Mouse (Mus musculus): ENCODE measurements around the gene Myoz1. TPM values are rescaled to one million over a fixed set of nuclear protein-coding genes. Genes with fewer than 3 reads are reported as not detected.
A peak's percentile ranks its signal among the peaks of the same experiment; 100 is the strongest.

The Myoz1 gene
- polyA plus RNA-seq, 1 experiment, result 27.3 TPM

DNA sequence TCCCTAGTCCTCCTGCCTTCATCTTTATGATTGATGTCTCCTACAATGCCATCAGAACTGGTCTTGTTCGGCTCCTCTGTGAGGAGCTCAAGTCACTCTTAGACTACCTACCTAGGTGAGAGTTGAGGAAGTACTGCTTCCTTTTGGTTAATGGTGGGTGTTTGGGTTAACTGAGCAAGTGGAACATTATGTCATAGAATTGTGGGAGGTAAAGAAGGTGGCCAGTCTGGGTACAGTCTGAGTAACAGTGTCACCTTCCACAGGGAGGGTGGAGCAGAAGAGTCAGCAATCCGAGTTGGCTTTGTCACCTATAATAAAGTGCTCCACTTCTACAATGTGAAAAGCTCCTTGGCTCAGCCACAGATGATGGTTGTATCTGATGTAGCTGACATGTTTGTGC lies 32.7 kb upstream of the Myoz1 start:
- H3K4me1 ChIP-seq (ENCODE audit: control insufficient read depth, insufficient read depth, insufficient read length, low read length), result no peaks in the 10 kb centered on the region
- H3K4me3 ChIP-seq (ENCODE audit: insufficient read depth, low read depth, low read length), result no peak overlapping the region

DNA sequence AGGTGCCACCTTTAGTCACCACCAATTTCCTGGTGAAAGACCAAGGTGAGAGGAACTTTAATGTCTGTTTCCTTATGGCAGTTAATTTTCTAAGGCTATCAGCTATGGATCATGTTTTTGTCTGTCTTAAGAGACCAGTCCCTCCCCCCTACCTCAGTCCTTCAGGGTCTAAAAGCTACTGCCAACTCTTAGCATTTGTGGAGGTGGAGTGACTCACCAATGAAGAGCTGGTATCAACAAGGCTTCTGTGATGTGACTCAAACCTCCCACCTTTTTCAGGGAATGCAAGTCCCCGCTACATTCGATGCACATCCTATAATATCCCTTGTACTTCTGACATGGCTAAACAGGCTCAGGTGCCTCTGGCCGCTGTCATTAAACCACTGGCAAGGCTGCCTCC lies 30.2 kb upstream of the Myoz1 start:
- Histone ChIP-seq H3K27ac (replicated peaks; ENCODE audit: low read depth, low read length) (no peak overlapping the region), H3K4me3 (ENCODE audit: insufficient read depth, low read depth, low read length) (no peak overlapping the region), H3K4me1 (ENCODE audit: control insufficient read depth, insufficient read depth, insufficient read length, low read length) (peaks cover 3% of the 10 kb centered on the region)

More for the DNA sequence above, 32.7 kb upstream of the Myoz1 start:
- H3K27ac ChIP-seq (replicated peaks; ENCODE audit: low read depth, low read length), result no peak overlapping the region

DNA sequence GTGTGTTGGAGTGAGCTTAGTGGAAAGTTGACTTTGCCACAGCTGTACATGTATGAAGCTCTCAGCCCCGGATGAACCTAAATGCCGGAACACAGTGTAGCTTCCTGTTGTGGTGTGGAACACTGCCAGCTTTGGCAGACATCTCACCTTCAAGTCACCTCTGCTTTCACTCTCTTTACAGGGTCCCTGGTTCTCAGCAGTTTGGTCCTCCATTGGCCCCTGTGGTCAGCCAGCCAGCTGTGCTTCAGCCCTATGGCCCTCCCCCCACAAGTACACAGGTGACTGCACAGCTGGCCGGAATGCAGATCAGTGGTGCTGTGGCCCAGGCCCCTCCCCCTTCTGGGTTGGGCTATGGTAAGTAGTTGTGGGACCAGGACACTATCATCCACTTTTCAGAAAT lies 26.2 kb upstream of the Myoz1 start:
- no peak overlapping the region for H3K4me3 ChIP-seq (ENCODE audit: insufficient read depth, low read depth, low read length)
- peaks cover 3% of the 10 kb centered on the region for H3K4me1 ChIP-seq (ENCODE audit: control insufficient read depth, insufficient read depth, insufficient read length, low read length)
- H3K27ac ChIP-seq (replicated peaks; ENCODE audit: low read depth, low read length), result peak overlapping the region; percentile 34

DNA sequence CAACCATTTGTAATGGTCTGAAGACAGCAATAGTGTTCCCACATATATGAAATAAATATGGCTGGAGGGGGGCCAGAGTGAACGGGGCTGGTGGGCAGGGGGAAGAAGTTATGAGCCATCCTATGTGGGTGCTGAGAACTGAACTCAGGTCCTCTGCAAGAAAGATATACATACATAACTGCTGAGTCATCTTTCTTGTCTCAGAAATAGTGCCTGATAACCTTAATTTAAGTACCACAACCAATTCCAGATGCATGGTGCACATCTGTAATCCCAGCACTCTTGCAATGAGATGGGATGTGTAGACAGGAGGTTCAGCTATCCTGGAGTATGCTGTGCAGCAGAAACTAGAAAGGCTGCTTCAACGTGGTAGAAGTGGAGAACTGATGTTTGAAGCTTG lies 25.4 kb upstream of the Myoz1 start:
- Histone ChIP-seq H3K4me1 (ENCODE audit: control insufficient read depth, insufficient read depth, insufficient read length, low read length) (peaks cover 3% of the 10 kb centered on the region), H3K4me3 (ENCODE audit: insufficient read depth, low read depth, low read length) (no peak overlapping the region), H3K27ac (replicated peaks; ENCODE audit: low read depth, low read length) (no peak overlapping the region)

DNA sequence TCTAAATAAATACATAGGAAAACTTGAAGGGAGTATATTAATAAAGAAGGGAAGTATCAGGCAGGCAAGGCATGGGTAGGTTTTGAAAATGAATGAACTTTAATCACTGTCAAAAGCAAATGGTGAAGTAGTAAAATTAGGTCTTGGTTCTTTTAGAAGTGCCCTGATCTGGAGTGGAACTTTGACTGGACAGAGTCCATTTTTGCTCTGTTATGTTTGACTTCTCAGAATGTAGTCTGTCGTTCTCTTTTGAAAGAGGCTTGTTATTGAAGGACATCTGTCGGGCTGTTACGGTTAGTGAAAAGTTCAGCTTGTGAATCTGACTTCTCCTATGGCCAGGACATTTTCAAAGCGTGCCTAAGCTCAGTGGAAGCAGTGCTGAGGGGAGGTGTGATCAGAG lies 21.6 kb upstream of the Myoz1 start:
- H3K27ac ChIP-seq (replicated peaks; ENCODE audit: low read depth, low read length), result no peak overlapping the region
- H3K4me1 ChIP-seq (ENCODE audit: control insufficient read depth, insufficient read depth, insufficient read length, low read length), result peaks cover 5% of the 10 kb centered on the region
- no peak overlapping the region for H3K4me3 ChIP-seq (ENCODE audit: insufficient read depth, low read depth, low read length)

DNA sequence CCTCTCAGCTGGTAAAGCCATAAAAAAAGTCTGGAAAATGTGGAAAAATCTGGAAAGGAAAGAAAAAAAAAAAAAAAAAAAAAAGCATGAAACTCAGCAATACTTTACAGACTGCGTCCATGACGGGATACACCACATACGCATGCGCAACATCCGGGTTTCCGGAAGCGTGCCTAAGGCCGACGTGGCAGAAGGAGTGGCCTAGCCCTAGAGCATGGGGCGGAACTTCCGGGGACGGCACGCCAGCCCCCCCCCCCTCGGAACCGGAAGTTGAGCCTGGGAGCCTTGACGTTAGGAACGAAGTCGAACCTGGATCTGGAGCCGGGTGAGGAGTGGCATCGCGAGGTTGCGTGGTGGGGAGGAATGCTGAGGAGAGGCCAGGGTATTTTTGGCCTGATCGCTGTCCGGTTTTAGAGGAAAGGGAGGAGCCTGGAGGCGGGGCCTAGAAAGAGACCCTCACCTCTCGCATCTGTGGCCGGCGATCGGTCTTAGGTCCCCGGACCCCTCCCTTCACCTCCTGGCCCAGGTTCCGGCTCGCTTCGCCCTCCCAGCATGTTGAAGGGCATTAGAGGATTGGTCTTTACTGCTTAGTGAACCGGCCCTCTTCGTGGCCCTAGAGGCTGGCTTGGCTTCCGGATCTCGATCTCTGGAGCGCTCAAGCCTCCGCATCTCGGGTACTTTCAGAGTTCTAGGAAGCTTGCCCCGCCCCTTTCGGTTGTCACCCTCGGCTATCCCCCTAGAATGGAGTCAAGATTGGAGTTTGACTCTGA lies 17.9 kb upstream of the Myoz1 start, which contains the start of gene Sec24c:
Gene Sec24c, plus strand, starts transcription at position 245 of the 770 bp plus-strand sequence.
- Histone ChIP-seq H3K27ac (replicated peaks; ENCODE audit: low read depth, low read length) (peak within 1 kb of the TSS; percentile 98), H3K4me1 (ENCODE audit: control insufficient read depth, insufficient read depth, insufficient read length, low read length) (peaks cover 3% of the 10 kb centered on the region; the same call in 1 of the 2 replicates), H3K4me3 (ENCODE audit: insufficient read depth, low read depth, low read length) (peak within 1 kb of the TSS; percentile 83)

DNA sequence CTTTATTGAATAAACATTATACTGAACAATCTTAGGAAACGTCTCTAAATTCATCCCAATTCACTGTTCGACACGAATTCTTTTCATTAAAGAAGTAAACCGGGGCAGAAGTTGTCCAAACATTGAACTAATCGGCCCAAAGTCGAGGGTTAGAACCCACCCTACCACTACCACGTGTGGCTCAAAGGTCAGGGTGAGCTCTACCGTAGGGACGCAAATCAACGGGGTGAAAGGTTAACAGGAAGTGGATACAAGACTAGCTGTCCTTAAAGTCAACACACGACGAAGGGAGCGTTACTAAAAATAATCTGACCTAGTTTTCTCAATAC lies 17.4 kb upstream of the Myoz1 start:
- peaks cover 3% of the 10 kb centered on the region; the same call in 1 of the 2 replicates for H3K4me1 ChIP-seq (ENCODE audit: control insufficient read depth, insufficient read depth, insufficient read length, low read length)
- H3K4me3 ChIP-seq (ENCODE audit: insufficient read depth, low read depth, low read length), result peak overlapping the region; percentile 63
- peak overlapping the region; percentile 98 for H3K27ac ChIP-seq (replicated peaks; ENCODE audit: low read depth, low read length)

DNA sequence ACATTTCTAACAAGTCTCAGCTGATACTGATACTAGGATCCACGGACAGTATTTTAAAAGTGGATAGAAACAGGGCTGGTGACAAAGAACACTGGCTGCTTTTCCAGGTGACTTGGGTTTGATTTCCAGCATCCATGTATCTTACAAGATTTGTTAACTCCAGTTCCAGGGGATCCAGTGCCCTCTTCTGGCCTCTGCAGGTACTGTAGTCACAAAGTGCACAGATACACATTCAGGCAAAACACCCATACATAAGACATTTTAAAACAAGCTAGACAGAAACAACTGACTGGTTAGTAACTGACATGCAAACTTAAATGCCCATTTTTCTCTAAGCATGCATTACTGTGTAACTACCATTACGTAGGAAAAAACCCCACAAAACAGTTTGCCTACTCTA lies 16.6 kb upstream of the Myoz1 start:
- peaks cover 3% of the 10 kb centered on the region; the same call in 1 of the 2 replicates for H3K4me1 ChIP-seq (ENCODE audit: control insufficient read depth, insufficient read depth, insufficient read length, low read length)

DNA sequence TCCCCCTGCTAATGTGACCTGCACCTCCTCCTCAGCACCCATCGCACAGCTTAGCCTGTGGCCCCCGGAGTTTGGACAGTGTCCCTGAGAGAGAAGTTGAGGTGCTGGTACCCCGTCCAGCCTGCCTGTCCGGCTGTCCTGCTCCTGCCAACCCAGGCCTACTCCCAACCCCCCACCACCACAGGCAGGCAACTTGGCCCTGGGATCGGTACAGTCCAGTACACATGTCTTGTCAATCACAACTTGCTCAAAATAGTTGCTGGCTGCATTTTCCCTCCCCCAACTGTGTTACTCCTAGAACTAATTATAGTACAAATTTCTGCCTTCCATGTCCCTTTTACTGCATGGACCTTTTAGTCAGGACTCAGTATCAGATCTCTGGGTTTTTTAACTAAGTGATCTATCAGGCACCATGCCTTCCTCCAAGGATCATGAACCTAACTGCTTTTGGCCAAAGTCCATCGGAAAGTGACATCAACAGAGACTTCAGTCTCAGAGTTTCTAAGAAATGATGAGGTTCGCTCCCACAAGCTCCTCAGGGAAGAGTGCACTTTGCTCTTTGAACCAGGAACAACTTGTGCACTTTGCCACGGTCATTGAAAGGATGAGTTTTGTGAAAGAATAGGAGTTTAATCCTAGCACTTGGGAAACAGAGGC lies 11.9 kb upstream of the Myoz1 start, which contains the start of gene Synpo2l:
Gene Synpo2l, minus strand, starts transcription at position 201 of the 657 bp plus-strand sequence.
- no peak within 1 kb of the TSS for H3K27ac ChIP-seq (replicated peaks; ENCODE audit: low read depth, low read length)
- no peak within 1 kb of the TSS; the same call in 1 of the 2 replicates for H3K4me3 ChIP-seq (ENCODE audit: insufficient read depth, low read depth, low read length)
- no peaks in the 10 kb centered on the region for H3K4me1 ChIP-seq (ENCODE audit: control insufficient read depth, insufficient read depth, insufficient read length, low read length)

More for the DNA sequence above, 16.6 kb upstream of the Myoz1 start:
- no peak overlapping the region for H3K4me3 ChIP-seq (ENCODE audit: insufficient read depth, low read depth, low read length)
- H3K27ac ChIP-seq (replicated peaks; ENCODE audit: low read depth, low read length), result peak overlapping the region; percentile 61; the same call in 1 of the 2 replicates

DNA sequence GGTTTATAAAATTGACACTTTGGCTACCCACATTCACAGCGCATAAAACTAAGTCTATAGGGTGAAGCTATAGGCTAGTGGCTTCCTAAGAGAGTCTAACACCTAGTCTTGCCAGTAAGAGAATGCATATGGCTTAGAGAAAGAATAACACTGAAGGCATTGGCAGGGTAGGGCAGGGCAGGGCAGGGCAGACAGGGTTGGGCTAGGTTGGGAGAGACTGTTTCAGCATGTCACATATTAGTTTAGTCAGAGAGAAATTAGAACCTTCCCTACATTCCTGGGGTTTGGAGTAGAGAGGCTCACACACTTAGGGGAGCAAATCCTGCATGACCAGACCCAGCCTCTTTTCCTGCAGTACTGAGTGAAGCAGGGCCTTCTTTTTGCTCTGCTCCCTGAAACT lies 11.1 kb upstream of the Myoz1 start:
- H3K4me3 ChIP-seq (ENCODE audit: insufficient read depth, low read depth, low read length), result no peak overlapping the region

DNA sequence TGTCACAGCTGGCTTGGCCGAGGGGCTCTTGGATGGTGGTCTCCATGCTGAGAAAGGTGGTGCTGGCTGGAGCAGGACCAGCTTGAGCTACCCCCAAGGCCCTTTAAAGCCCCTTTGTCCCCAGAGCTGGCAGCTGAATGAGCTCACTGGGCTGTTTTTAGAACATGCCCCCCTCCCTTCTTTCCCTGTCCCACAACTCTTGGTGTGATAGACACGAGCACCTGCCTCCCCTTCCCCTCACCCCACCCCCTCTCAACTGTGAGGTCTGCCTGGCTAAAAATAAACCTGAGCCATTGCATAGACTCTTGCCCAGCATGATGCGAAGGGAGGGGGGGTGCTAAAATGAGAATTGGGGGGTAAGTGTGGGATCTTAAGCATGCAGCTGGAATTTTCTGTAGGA lies 8.1 kb upstream of the Myoz1 start:
- Histone ChIP-seq H3K4me3 (ENCODE audit: insufficient read depth, low read depth, low read length) (no peak overlapping the region), H3K4me1 (ENCODE audit: control insufficient read depth, insufficient read depth, insufficient read length, low read length) (no peaks in the 10 kb centered on the region; the same call in 1 of the 2 replicates), H3K27ac (replicated peaks; ENCODE audit: low read depth, low read length) (no peak overlapping the region)

More for the DNA sequence above, 11.1 kb upstream of the Myoz1 start:
- no peaks in the 10 kb centered on the region for H3K4me1 ChIP-seq (ENCODE audit: control insufficient read depth, insufficient read depth, insufficient read length, low read length)
- no peak overlapping the region for H3K27ac ChIP-seq (replicated peaks; ENCODE audit: low read depth, low read length)

DNA sequence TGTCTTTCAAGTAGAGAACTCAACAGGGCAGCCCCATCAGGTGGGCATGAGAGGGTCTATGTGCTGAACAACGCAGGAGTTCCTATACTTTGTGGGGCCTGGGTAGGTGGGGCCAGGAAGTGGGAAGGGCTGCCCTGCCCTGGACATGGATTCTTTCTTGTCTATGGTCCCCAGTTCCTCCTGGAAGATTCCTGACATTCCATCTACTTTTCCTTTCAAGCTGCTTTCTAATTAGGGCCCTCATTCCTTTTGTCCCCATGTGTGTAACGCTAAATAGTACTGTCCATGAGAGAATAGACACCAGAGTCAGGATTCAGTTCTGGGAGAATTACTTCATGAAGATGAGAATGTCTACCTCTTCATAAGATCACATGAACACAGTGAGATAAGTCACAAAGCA lies 7.3 kb upstream of the Myoz1 start:
- no peak overlapping the region for H3K4me3 ChIP-seq (ENCODE audit: insufficient read depth, low read depth, low read length)
- H3K4me1 ChIP-seq (ENCODE audit: control insufficient read depth, insufficient read depth, insufficient read length, low read length), result no peaks in the 10 kb centered on the region; the same call in 1 of the 2 replicates
- no peak overlapping the region for H3K27ac ChIP-seq (replicated peaks; ENCODE audit: low read depth, low read length)

DNA sequence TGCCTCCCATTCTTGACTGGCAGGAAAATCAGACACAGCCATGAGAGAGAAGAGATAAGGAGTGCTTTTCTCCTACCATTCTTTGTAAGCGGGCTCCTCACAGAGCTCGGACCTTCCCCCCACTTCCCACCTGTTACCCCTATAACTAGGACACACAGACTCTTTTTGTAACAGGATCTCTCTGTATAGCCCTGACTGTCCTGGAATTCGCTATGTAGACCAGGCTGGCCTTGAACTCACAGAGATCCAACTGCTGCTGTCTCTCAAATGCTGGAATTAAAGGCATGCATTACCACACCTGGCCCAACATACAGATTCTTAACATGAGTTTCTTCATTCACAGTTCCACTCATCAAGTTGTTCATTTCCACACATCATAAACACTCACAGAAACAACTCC lies 6.4 kb upstream of the Myoz1 start:
- no peak overlapping the region for H3K27ac ChIP-seq (replicated peaks; ENCODE audit: low read depth, low read length)
- H3K4me1 ChIP-seq (ENCODE audit: control insufficient read depth, insufficient read depth, insufficient read length, low read length), result no peaks in the 10 kb centered on the region; the same call in 1 of the 2 replicates
- H3K4me3 ChIP-seq (ENCODE audit: insufficient read depth, low read depth, low read length), result no peak overlapping the region

DNA sequence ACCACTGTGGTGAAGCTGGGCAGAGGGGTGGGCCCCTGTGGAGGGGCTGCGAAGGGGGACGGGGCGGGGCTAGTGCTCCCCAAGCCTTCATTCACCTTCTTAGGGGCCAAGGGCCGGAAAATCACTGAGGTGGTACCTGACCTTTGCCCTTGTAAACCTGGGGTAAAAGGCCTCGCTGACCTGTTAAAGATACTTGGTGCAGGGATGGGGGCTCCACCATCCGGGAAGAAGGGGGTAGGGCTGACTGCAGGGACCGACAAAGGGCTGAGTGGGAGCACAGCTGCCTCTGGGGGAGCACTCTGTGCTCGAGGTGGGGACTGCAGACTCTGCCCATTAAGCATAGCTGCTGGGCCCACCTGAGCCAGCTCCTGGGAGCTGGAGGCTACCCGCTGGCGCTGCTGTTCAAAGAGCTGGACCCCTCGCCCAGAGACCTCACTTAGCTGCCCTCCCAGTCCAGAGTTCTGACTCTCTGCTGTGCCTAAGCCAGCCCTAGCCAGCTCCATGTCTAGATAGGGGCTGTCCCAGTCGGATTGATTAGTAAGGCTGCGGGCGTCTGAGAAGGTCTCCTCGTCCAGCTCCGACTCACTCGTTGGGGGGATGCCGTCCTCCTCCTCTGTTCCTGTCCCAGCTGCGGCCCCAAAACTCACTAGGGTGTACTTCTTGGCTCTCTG lies 5.5 kb upstream of the Myoz1 start:
- Histone ChIP-seq H3K27ac (replicated peaks; ENCODE audit: low read depth, low read length) (no peak overlapping the region), H3K4me3 (ENCODE audit: insufficient read depth, low read depth, low read length) (peak overlapping the region; percentile 74), H3K4me1 (ENCODE audit: control insufficient read depth, insufficient read depth, insufficient read length, low read length) (no peaks in the 10 kb centered on the region; the same call in 1 of the 2 replicates)
